Mouse (Mus musculus): Measurements from ENCODE around the gene Stard9. TPM values are rescaled to one million over a fixed set of nuclear protein-coding genes. Genes with fewer than 3 reads are reported as not detected.

The Stard9 gene
- polyA plus RNA-seq, 1 experiment from 2014 or later: 4.3 TPM

GRCm38 (mm10) chr2:120628076-120628865, 650 bp upstream of the Stard9 start:
- H3K9me3 ChIP-seq: no peaks in the 10 kb centered on the region
- peaks cover 6% of the 10 kb centered on the region; the same call in 1 of the 2 replicates for H3K36me3 ChIP-seq
- H3K9ac ChIP-seq: 0 out of 2 replicates have a peak overlapping the region, but pooled peaks have one; percentile 33
- peaks cover 9% of the 10 kb centered on the region for H3K4me1 ChIP-seq (replicated peaks)
- H3K27ac ChIP-seq (replicated peaks): peak overlapping the region; percentile 72
- H3K4me2 ChIP-seq: peak overlapping the region; percentile 76
- no peaks in the 10 kb centered on the region for H3K27me3 ChIP-seq
- peak overlapping the region; percentile 58 for H3K4me3 ChIP-seq
- 29% methylated on average over 10 of the region's 10 CpGs for WGBS
- ATAC-seq (ENCODE audit: low FRiP score, low read depth): peak; percentile 54

GRCm38 (mm10) chr2:120630246-120630645, 1.3 kb downstream of the Stard9 start:
- Histone ChIP-seq H3K9ac (no peak overlapping the region), H3K4me3 (no peak overlapping the region)
- WGBS: 82% methylated on average over 2 of the region's 2 CpGs

GRCm38 (mm10) chr2:120630655-120631054, 1.7 kb downstream of the Stard9 start:
- H3K4me3 ChIP-seq: no peak overlapping the region
- no peak overlapping the region for H3K27ac ChIP-seq (replicated peaks)
- ATAC-seq (ENCODE audit: low FRiP score, low read depth): no peak
- no peaks in the 10 kb centered on the region for H3K9me3 ChIP-seq
- H3K4me1 ChIP-seq (replicated peaks): peaks cover 9% of the 10 kb centered on the region
- peaks cover 20% of the 10 kb centered on the region for H3K36me3 ChIP-seq
- no peaks in the 10 kb centered on the region for H3K27me3 ChIP-seq
- no peak overlapping the region for H3K9ac ChIP-seq
- WGBS: 74% methylated on average over 2 of the region's 2 CpGs
- H3K4me2 ChIP-seq: no peak overlapping the region

More at GRCm38 (mm10) chr2:120630246-120630645, 1.3 kb downstream of the Stard9 start:
- Histone ChIP-seq H3K27ac (replicated peaks) (no peak overlapping the region), H3K27me3 (no peaks in the 10 kb centered on the region), H3K36me3 (peaks cover 17% of the 10 kb centered on the region), H3K9me3 (no peaks in the 10 kb centered on the region), H3K4me2 (0 out of 2 replicates have a peak overlapping the region, but pooled peaks have one; percentile 76), H3K4me1 (replicated peaks) (peaks cover 9% of the 10 kb centered on the region)
- ATAC-seq (ENCODE audit: low FRiP score, low read depth): no peak

GRCm38 (mm10) chr2:120631521-120631920, 2.6 kb downstream of the Stard9 start:
- Histone ChIP-seq H3K27me3 (no peaks in the 10 kb centered on the region), H3K4me3 (no peak overlapping the region), H3K9me3 (no peaks in the 10 kb centered on the region), H3K4me1 (replicated peaks) (peaks cover 9% of the 10 kb centered on the region), H3K9ac (no peak overlapping the region), H3K4me2 (no peak overlapping the region), H3K36me3 (peaks cover 20% of the 10 kb centered on the region), H3K27ac (replicated peaks) (no peak overlapping the region)
- 92% methylated on average over 2 of the region's 2 CpGs for WGBS
- ATAC-seq (ENCODE audit: low FRiP score, low read depth): no peak

GRCm38 (mm10) chr2:120631957-120632356, 3.0 kb downstream of the Stard9 start:
- H3K9ac ChIP-seq: no peak overlapping the region
- 82% methylated on average over 4 of the region's 4 CpGs for WGBS
- no peak for ATAC-seq (ENCODE audit: low FRiP score, low read depth)
- H3K4me3 ChIP-seq: no peak overlapping the region
- no peak overlapping the region for H3K27ac ChIP-seq (replicated peaks)
- H3K9me3 ChIP-seq: no peaks in the 10 kb centered on the region
- no peak overlapping the region for H3K4me2 ChIP-seq
- peaks cover 20% of the 10 kb centered on the region for H3K36me3 ChIP-seq
- peaks cover 9% of the 10 kb centered on the region for H3K4me1 ChIP-seq (replicated peaks)
- H3K27me3 ChIP-seq: no peaks in the 10 kb centered on the region

- H3K4me2 ChIP-seq: no peak overlapping the region
- H3K9ac ChIP-seq: no peak overlapping the region
- H3K36me3 ChIP-seq: no peaks in the 10 kb centered on the region
- ATAC-seq (ENCODE audit: low FRiP score, low read depth): no peak
- H3K9me3 ChIP-seq: no peaks in the 10 kb centered on the region
- H3K4me1 ChIP-seq (replicated peaks): no peaks in the 10 kb centered on the region; the same call in 1 of the 2 replicates
- H3K27me3 ChIP-seq: no peaks in the 10 kb centered on the region
- no peak overlapping the region for H3K27ac ChIP-seq (replicated peaks)
- H3K4me3 ChIP-seq: no peak overlapping the region
- 89% methylated on average over 8 of the region's 8 CpGs for WGBS
Measured at GRCm38 (mm10) chr2:120640835-120641234, 11.9 kb downstream of the Stard9 start.

GRCm38 (mm10) chr2:120643836-120644235, 14.9 kb downstream of the Stard9 start:
- H3K4me1 ChIP-seq (replicated peaks): no peaks in the 10 kb centered on the region; the same call in 1 of the 2 replicates
- H3K36me3 ChIP-seq: no peaks in the 10 kb centered on the region
- ATAC-seq (ENCODE audit: low FRiP score, low read depth): no peak; the same call in 1 of the 2 replicates
- H3K4me3 ChIP-seq: no peak overlapping the region
- no peaks in the 10 kb centered on the region for H3K9me3 ChIP-seq
- WGBS: 50% methylated on average over 7 of the region's 7 CpGs
- no peak overlapping the region for H3K9ac ChIP-seq
- H3K27ac ChIP-seq (replicated peaks): 0 out of 2 replicates have a peak overlapping the region, but pooled peaks have one; percentile 32
- no peaks in the 10 kb centered on the region for H3K27me3 ChIP-seq
- H3K4me2 ChIP-seq: no peak overlapping the region

GRCm38 (mm10) chr2:120646777-120647176, 17.9 kb downstream of the Stard9 start:
- H3K4me3 ChIP-seq: no peak overlapping the region
- H3K9me3 ChIP-seq: no peaks in the 10 kb centered on the region
- no peaks in the 10 kb centered on the region for H3K27me3 ChIP-seq
- no peaks in the 10 kb centered on the region for H3K36me3 ChIP-seq
- no peaks in the 10 kb centered on the region; the same call in 1 of the 2 replicates for H3K4me1 ChIP-seq (replicated peaks)
- no peak overlapping the region for H3K4me2 ChIP-seq
- no peak overlapping the region for H3K27ac ChIP-seq (replicated peaks)
- ATAC-seq (ENCODE audit: low FRiP score, low read depth): no peak
- WGBS: 84% methylated on average over 4 of the region's 4 CpGs
- no peak overlapping the region for H3K9ac ChIP-seq

- Histone ChIP-seq H3K4me2 (no peak overlapping the region), H3K4me3 (no peak overlapping the region), H3K27ac (replicated peaks) (no peak overlapping the region), H3K9me3 (no peaks in the 10 kb centered on the region), H3K4me1 (replicated peaks) (no peaks in the 10 kb centered on the region), H3K36me3 (no peaks in the 10 kb centered on the region), H3K9ac (no peak overlapping the region), H3K27me3 (no peaks in the 10 kb centered on the region)
- 72% methylated on average over 7 of the region's 7 CpGs for WGBS
- ATAC-seq (ENCODE audit: low FRiP score, low read depth): no peak
Measured at GRCm38 (mm10) chr2:120652256-120652924, 23.5 kb downstream of the Stard9 start.

- H3K4me1 ChIP-seq (replicated peaks): no peaks in the 10 kb centered on the region
- ATAC-seq (ENCODE audit: low FRiP score, low read depth): no peak
- no peak overlapping the region for H3K27ac ChIP-seq (replicated peaks)
- H3K9me3 ChIP-seq: no peaks in the 10 kb centered on the region
- H3K27me3 ChIP-seq: no peaks in the 10 kb centered on the region
- no peaks in the 10 kb centered on the region for H3K36me3 ChIP-seq
- no peak overlapping the region for H3K4me3 ChIP-seq
- H3K9ac ChIP-seq: no peak overlapping the region
- no peak overlapping the region for H3K4me2 ChIP-seq
- WGBS: 85% methylated on average over 7 of the region's 7 CpGs
Measured at GRCm38 (mm10) chr2:120652925-120653284, 24.0 kb downstream of the Stard9 start.

- Histone ChIP-seq H3K36me3 (no peaks in the 10 kb centered on the region), H3K4me3 (no peak overlapping the region), H3K4me2 (no peak overlapping the region), H3K4me1 (replicated peaks) (no peaks in the 10 kb centered on the region), H3K9me3 (no peaks in the 10 kb centered on the region), H3K27me3 (no peaks in the 10 kb centered on the region), H3K9ac (no peak overlapping the region), H3K27ac (replicated peaks) (no peak overlapping the region)
- no peak for ATAC-seq (ENCODE audit: low FRiP score, low read depth)
- WGBS: 83% methylated on average over 2 of the region's 2 CpGs
Measured at GRCm38 (mm10) chr2:120654693-120655092, 25.8 kb downstream of the Stard9 start.

GRCm38 (mm10) chr2:120655905-120656304, 27.0 kb downstream of the Stard9 start:
- Histone ChIP-seq H3K36me3 (no peaks in the 10 kb centered on the region), H3K9me3 (no peaks in the 10 kb centered on the region), H3K9ac (no peak overlapping the region), H3K27ac (replicated peaks) (no peak overlapping the region), H3K4me1 (replicated peaks) (no peaks in the 10 kb centered on the region), H3K4me3 (no peak overlapping the region), H3K27me3 (no peaks in the 10 kb centered on the region), H3K4me2 (no peak overlapping the region)
- 92% methylated on average over 5 of the region's 5 CpGs for WGBS
- ATAC-seq (ENCODE audit: low FRiP score, low read depth): no peak
